Mouse (Mus musculus): ENCODE data around the gene Arhgap5. TPM values are rescaled to one million over a fixed set of nuclear protein-coding genes. Genes with fewer than 3 reads are reported as not detected.

Gene Arhgap5
- polyA plus RNA-seq, 1 experiment from 2014 or later = 39.7 TPM

DNA sequence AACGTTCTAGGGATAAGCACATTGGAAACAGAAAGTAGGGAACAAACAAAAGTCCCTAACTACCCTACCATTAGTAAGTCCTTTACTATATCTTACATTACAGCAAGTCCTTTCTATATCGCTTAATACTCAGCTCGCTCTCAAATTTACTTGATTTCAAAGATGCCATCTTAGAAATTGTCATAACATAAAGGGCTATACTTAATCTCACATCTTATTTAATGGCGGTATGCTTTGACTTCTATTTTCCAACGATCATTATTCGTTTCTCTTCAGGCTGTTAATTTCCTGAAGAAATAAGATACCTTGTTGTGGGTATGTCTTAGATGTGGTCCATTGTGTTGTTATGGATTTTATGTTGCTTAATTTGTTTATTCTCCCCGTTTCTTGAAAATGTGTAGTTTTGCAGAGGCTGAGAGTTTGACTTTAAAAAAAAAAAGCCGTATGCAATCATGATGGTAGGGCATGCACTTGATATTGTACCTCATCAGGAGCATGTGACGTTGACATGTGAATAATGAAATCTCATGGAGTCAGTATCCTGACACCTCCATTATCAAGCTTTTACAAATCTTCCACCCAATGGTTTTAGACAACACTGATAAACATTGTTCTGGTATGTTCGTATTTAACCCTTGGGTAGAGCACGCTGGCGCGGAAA, 101.3 kb downstream of the Arhgap5 start:
- 53% methylated on average over 13 of the region's 13 CpGs for WGBS
- no peaks in the 10 kb centered on the region for H3K36me3 ChIP-seq (ENCODE audit: control insufficient read depth, insufficient read depth, low read length)
- no peaks in the 10 kb centered on the region for H3K9me3 ChIP-seq (replicated peaks; ENCODE audit: control insufficient read depth, low read length)
- no peaks in the 10 kb centered on the region for H3K27me3 ChIP-seq (replicated peaks; ENCODE audit: control insufficient read depth, insufficient read depth, low read length)
- peak overlapping the region; percentile 90 for H3K27ac ChIP-seq (ENCODE audit: low read depth, low read length)
- H3K4me2 ChIP-seq (ENCODE audit: low read length) = peak overlapping the region; percentile 65
- peak overlapping the region; percentile 90 for H3K9ac ChIP-seq (ENCODE audit: low read length)
- peak overlapping the region; percentile 73 for H3K4me3 ChIP-seq (ENCODE audit: low read depth, low read length)
- peaks cover 8% of the 10 kb centered on the region for H3K4me1 ChIP-seq (ENCODE audit: control insufficient read depth, insufficient read depth, low read length)
- DNase-seq (ENCODE audit: low spot score) (peak; percentile 11), ATAC-seq (no peak)

DNA sequence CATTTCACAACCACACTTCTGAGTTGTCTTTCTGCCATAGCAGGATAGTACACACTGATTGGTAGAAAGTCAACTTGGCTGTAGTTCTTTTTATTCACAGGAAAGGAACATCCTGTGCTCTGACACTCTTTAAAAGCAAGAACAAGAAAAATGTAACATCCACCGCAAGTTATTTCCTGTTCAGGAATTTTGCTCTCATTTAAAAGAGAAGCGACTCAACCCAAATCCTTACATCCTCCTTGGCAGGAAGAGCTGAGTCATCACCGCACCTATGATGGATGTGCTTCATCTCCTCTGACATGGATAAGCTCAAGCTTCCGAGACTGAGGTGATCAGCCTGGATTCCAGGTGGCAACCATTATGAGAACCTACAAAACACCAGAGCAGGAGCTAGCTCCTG, 103.6 kb downstream of the Arhgap5 start:
- H3K4me1 ChIP-seq (ENCODE audit: control insufficient read depth, insufficient read depth, low read length) = peaks cover 4% of the 10 kb centered on the region
- no peak overlapping the region for H3K4me2 ChIP-seq (ENCODE audit: low read length)
- H3K27me3 ChIP-seq (replicated peaks; ENCODE audit: control insufficient read depth, insufficient read depth, low read length) = no peaks in the 10 kb centered on the region
- ATAC-seq = no peak
- DNase-seq (ENCODE audit: low spot score) = no peak
- H3K36me3 ChIP-seq (ENCODE audit: control insufficient read depth, insufficient read depth, low read length) = no peaks in the 10 kb centered on the region
- H3K27ac ChIP-seq (ENCODE audit: low read depth, low read length) = no peak overlapping the region
- 91% methylated on average over 4 of the region's 4 CpGs for WGBS
- no peak overlapping the region for H3K9ac ChIP-seq (ENCODE audit: low read length)
- no peaks in the 10 kb centered on the region for H3K9me3 ChIP-seq (replicated peaks; ENCODE audit: control insufficient read depth, low read length)
- H3K4me3 ChIP-seq (ENCODE audit: low read depth, low read length) = no peak overlapping the region

DNA sequence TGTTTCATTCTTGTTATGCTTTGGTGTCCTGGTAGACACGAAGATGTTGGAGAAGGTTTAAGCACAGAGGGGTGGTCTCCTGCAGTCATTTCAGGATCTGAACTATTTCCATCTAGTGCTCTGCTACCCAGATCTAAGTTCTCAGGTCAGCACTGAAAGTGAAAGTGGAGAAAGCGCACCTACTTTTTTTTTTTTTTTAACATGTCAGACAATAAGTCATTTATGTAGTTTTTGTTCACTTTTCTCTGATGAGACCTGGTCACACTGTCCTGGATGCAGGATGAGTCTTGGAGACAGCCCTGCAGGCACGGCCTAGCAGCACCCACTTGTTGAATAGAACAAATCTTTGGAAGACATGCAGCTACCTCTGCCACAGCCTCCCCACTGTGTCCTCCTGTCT, 111.9 kb downstream of the Arhgap5 start:
- H3K9me3 ChIP-seq (replicated peaks; ENCODE audit: control insufficient read depth, low read length) = no peaks in the 10 kb centered on the region
- no peaks in the 10 kb centered on the region for H3K4me1 ChIP-seq (ENCODE audit: control insufficient read depth, insufficient read depth, low read length)
- no peaks in the 10 kb centered on the region for H3K27me3 ChIP-seq (replicated peaks; ENCODE audit: control insufficient read depth, insufficient read depth, low read length)
- WGBS = 83% methylated on average over 3 of the region's 3 CpGs
- H3K9ac ChIP-seq (ENCODE audit: low read length) = no peak overlapping the region
- no peaks in the 10 kb centered on the region for H3K36me3 ChIP-seq (ENCODE audit: control insufficient read depth, insufficient read depth, low read length)
- no peak for ATAC-seq
- DNase-seq (ENCODE audit: low spot score) = no peak
- H3K4me3 ChIP-seq (ENCODE audit: low read depth, low read length) = no peak overlapping the region
- H3K27ac ChIP-seq (ENCODE audit: low read depth, low read length) = no peak overlapping the region
- H3K4me2 ChIP-seq (ENCODE audit: low read length) = no peak overlapping the region

DNA sequence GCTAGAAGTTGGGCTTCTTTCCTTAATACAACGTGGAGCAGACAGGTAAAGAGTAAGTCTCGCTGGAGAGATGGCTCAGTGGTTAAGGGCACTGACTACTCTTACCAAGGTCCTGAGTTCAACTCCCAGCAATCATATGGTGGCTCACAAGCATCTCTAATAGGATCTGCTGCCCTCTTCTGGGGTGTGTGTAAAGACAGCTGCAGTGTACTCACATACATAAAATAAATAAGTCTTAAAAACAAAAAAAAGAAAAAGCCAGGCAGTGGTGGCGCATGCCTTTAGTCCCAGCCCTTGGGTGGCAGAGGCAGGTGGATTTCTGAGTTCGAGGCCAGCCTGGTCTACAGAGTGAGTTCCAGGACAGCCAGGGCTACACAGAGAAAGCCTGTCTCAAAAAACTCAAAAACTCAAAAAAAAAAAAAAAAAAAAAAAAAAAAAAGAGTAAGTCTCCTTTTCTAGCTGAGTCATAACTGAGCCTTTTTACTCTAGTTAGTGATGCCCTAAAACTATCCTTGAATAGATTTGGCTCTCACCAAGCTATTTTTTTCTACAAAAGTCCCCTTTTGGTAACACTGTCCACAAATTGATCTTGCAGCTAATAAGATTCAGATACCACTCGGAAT, 114.8 kb downstream of the Arhgap5 start:
- ATAC-seq = no peak
- Histone ChIP-seq H3K4me2 (ENCODE audit: low read length) (no peak overlapping the region), H3K36me3 (ENCODE audit: control insufficient read depth, insufficient read depth, low read length) (no peaks in the 10 kb centered on the region), H3K9ac (ENCODE audit: low read length) (no peak overlapping the region), H3K4me1 (ENCODE audit: control insufficient read depth, insufficient read depth, low read length) (no peaks in the 10 kb centered on the region), H3K4me3 (ENCODE audit: low read depth, low read length) (no peak overlapping the region), H3K27ac (ENCODE audit: low read depth, low read length) (no peak overlapping the region), H3K9me3 (replicated peaks; ENCODE audit: control insufficient read depth, low read length) (no peaks in the 10 kb centered on the region), H3K27me3 (replicated peaks; ENCODE audit: control insufficient read depth, insufficient read depth, low read length) (no peaks in the 10 kb centered on the region)
- WGBS = 79% methylated on average over 5 of the region's 5 CpGs
- no peak for DNase-seq (ENCODE audit: low spot score)

DNA sequence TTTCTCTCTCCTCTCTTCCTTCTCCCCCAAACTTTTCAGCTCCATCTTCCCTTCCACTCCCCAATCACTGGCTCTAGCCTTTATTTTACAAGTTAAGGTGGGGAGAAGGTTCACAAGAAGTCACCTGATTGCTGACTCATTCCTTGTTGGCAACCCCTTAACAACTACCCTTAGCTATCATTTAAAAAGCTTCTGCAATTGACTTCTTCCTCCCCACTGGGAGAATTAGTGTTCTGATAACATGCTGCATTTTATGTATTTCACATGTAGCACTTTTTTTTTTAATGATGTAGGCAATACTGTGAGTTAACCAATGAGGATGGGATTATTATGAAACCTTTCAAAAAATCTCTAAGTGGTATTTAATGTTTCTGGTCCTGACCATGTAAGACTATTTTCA, 115.9 kb downstream of the Arhgap5 start:
- ATAC-seq = no peak
- H3K4me2 ChIP-seq (ENCODE audit: low read length) = no peak overlapping the region

More for the DNA sequence above, 115.9 kb downstream of the Arhgap5 start:
- DNase-seq (ENCODE audit: low spot score) = no peak
- Histone ChIP-seq H3K9me3 (replicated peaks; ENCODE audit: control insufficient read depth, low read length) (no peaks in the 10 kb centered on the region), H3K4me1 (ENCODE audit: control insufficient read depth, insufficient read depth, low read length) (no peaks in the 10 kb centered on the region), H3K36me3 (ENCODE audit: control insufficient read depth, insufficient read depth, low read length) (no peaks in the 10 kb centered on the region), H3K27me3 (replicated peaks; ENCODE audit: control insufficient read depth, insufficient read depth, low read length) (no peaks in the 10 kb centered on the region), H3K27ac (ENCODE audit: low read depth, low read length) (no peak overlapping the region), H3K4me3 (ENCODE audit: low read depth, low read length) (no peak overlapping the region), H3K9ac (ENCODE audit: low read length) (no peak overlapping the region)

Other genes starting within 250 kb of the Arhgap5 start
- gene Akap6, start 195.4 kb downstream of the Arhgap5 start, polyA plus RNA-seq (2014; fragmentation: Nextera tagmentation; extraction: Ambion mirVana) = 13.3 and 21.0 TPM in 2 replicates

Measured in forebrain, embryonic 14.5 days (tissue).